Mouse (Mus musculus) erythroblast, embryonic 14.5 days (primary cell): ENCODE measurements around the gene Atpif1.

Source experiments
- GATA1 ChIP-seq: IDR thresholded peaks from 2 replicates; pipeline ENCODE4 v1.6.1; 2012; ENCODE audit warnings: low read length, inconsistent platforms, mixed read lengths
- TAL1 ChIP-seq: IDR thresholded peaks from 3 replicates; pipeline ENCODE4 v1.6.1; 2012; ENCODE audit warnings: low read length, inconsistent platforms, mixed read lengths

DNA sequence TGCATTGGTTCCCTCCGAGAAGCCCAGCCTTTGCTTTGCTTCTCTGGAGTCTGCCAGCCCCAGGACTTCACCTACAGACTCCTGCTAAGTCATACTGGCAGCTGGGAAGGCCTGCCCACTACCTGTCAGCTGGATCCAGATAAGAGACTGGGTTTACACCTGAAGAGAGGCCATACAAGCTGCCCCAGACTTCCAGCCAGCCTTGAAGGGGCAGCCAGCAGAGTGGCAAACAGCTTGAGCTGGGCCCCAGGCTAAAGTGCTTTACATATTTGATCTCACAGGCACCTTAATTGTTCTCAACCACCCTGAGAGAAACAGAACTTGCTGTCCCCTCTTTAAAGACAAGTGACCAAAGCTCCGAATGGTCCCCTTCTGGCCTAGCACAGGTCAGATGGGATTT lies 26.2 kb downstream of the Atpif1 start:
- TF ChIP-seq TAL1 (no peak), GATA1 (no peak)
